Mouse (Mus musculus) adrenal gland (tissue): ENCODE data around the gene Tmem163.

Source experiments
- intact Hi-C: fragments of 180-260 bp; cut with DNase I; formaldehyde crosslinking; loops from one replicate; pipeline ENCODE4 v1.15.1; 2025

Tmem163 gene

GRCm38 (mm10) chr1:127661118-127662012 lies 18.0 kb downstream of the Tmem163 start:
- intact Hi-C loops, result no loop called here

DNA sequence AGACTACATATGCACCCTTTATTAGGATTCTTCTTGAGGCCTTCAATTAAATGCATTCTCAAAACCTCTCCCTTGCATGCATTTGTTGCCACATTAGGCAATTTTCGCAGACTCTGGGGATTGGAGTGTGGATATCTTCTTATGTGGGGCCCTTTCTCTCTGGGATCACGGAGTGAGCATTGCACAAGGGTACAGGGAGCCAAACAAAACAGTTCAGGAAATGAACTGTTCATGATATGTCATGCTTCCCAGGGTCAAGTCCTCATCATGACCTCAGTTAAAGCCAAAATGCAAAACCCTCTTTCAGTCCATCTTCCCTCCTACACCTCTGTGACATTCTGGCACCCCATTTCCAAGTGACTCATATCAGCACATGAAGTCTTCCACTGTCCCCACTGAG lies 27.8 kb downstream of the Tmem163 start:
- intact Hi-C loops, result no loop called here

- intact Hi-C loops, result no loop called here
These were observed 36.2 kb downstream of the Tmem163 start for GRCm38 (mm10) chr1:127642976-127643769.

DNA sequence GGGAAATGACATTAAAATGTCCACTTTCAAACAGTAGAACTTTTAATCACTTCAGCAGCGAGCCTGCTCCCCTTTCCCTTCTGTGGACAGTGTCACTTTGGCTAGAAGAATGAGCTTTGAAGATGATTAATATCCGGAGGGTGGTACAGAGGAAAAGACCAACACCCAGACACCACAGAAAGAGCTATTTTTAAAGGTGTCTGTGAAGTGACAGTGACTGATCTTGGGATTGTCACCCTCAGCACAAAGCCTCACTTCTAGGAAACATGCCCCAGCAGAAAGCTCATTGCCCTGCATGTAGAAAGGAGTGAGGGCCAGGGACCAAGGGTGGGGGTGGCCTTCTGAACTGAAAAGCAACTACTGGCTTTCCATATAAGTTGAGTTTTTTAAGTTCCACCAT lies 41.4 kb downstream of the Tmem163 start:
- intact Hi-C loops, result no loop called here

GRCm38 (mm10) chr1:127627151-127627550 lies 52.2 kb downstream of the Tmem163 start:
- intact Hi-C loops, result no loop called here

DNA sequence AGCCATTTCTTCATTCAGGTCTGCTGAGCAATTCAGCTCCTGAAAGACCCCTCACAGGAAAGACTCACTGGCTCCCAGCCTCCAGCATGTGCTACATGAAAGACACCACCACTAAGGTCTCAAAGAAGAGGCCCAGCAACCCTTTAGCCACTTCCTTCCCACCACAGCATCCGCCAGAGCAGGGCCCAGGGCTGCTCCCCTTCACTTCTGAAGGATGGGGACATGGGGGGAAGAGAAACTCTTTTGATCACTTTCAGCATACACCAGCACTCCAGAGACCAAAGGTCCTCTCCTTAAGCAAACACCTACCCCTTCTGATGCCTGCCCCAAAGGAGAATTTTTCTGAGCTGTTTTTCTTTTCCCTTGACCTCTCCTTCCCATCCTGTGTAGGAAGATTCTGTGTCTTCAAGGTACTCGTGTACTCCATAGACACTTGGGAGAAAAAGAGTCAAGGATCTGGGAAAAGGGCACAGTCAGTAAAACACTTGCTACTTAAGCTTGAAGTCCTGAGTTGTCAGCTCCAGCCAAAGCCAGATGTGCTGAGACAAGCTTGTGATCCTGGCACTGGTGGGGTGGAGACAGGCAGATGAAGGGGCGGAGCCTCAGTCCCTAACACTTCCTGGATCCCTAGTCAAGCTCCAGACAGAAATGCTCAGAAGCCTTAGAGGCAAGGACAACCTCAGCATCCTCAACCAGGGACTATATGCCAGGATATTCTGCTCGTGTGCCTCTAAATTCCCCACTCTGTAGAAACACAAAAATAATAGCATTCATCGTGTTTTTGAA lies 53.6 kb downstream of the Tmem163 start:
- intact Hi-C loops, result no loop called here

DNA sequence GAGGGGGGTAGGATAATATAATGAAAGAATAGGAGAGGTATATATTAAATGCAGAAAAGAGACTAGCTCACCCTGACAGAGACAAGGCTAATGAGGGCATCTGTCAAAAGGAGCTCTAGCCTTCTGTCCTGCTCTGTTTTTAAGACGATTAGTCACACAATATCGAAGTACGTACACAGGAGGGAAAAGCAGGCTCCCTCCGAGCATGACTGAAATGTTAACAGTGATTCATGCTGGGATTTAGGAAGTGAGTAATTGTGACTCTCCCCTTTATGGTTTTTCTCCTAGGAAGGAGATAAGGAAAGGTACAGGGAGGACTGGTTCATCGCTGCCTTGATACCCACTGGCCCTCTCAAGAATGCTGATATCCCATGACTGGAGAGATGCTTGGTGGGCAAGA lies 57.0 kb downstream of the Tmem163 start:
- intact Hi-C loops, result no loop called here

- intact Hi-C loops, result no loop called here
These were observed 60.3 kb downstream of the Tmem163 start for GRCm38 (mm10) chr1:127619036-127619435.

- intact Hi-C loops, result no loop called here
These were observed 69.0 kb downstream of the Tmem163 start for GRCm38 (mm10) chr1:127610378-127610777.

DNA sequence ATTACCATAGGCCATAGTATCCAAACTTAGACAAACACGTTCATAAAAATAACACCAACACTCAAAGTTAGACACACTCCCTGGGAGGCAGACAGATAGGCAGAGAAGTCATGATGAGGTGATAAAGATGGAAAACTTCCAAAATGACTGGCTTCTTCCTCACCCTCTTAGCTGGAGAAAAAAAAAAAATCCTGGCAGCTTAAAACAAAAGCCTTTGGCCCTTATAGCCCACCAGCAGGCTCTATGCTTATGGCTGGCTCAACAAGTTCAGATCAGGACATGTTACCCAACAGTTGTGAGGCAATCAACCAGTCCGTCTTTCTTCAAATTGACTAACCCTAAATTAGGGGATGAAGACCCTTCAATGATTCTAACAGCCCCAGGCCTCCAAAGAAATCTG lies 69.5 kb downstream of the Tmem163 start:
- intact Hi-C loops, result no loop called here

DNA sequence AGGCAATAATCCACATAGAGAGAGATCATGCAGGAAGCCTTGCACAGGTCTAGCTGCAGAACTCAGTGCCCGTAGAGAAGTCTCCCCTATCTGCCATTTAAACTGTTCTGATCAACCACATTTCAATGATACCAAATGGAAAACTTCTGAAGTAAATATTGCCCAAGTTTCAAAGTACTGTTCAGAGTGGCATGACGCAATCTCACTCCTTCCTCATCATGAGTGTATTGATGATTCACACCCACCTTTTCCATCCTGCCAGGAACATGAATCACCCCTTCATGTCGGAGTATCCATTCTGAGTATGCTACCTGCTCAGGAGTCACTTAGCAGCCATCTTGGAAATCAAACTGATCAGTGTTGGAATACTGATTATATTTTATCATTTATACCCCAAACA lies 71.0 kb downstream of the Tmem163 start:
- intact Hi-C loops, result no loop called here

GRCm38 (mm10) chr1:127603697-127604631 lies 75.4 kb downstream of the Tmem163 start:
- intact Hi-C loops, result no loop called here

- intact Hi-C loops, result no loop called here
These were observed 83.2 kb downstream of the Tmem163 start for GRCm38 (mm10) chr1:127596143-127596542.

DNA sequence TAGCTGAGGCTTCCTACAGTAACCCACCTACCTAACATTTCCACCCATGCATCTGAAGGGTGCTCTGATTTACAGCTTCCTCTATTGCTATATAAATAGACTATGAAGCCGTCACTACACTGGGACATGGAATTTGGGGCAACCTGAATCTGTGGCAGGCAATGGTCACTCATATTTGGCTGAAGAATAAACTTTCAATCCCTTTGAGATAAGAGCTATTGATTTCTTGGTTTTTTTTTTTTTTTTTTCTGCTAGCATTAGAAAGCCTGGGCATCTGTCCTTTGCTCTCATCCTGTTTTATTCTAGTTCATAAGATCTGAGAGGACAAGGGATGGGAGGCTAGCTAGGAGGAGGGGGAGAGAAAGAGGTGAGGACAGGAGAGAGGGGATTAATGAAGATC lies 83.6 kb downstream of the Tmem163 start:
- intact Hi-C loops, result no loop called here

DNA sequence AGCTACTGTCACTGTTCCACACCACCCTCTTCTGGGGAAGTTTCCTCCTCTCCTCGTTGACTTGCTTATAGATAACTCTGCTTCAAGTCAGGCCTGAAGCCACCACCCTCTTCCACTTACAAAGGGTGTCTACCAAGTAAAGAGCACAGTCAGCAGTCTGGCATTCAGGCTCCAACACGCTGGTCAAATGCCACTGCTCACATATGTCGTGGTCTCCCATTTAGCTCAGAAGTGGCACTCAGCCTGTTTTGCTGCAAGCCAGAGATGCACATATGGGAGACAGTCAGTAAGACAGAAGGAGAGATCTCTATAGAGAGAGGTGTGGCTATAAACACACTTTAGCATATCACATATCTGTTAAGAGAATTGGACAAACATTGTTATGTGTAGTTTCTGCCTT lies 89.8 kb downstream of the Tmem163 start:
- intact Hi-C loops, result no loop called here

GRCm38 (mm10) chr1:127587071-127587470 lies 92.3 kb downstream of the Tmem163 start:
- intact Hi-C loops, result no loop called here

GRCm38 (mm10) chr1:127586156-127586555 lies 93.2 kb downstream of the Tmem163 start:
- intact Hi-C loops, result no loop called here

- intact Hi-C loops, result no loop called here
These were observed 101.4 kb downstream of the Tmem163 start for GRCm38 (mm10) chr1:127577981-127578380.

DNA sequence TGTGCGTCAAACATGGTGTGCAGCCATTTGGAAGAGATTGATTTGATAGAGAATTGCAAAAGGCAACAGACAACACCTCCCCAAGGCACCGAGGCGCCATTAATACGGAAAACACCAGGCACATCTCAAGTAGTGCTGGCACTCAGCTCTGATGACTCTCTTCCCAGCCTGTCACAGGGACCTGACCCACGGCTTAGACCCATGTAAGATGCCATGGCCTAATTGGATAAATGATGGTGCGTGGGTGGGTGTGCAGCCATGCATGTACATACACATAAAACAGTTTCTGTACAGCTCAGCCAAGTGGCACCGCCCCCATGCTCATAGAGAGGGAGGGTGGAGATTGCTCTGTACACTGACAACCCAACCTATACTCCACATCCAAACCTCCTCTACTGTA lies 102.3 kb downstream of the Tmem163 start:
- intact Hi-C loops, result no loop called here

- intact Hi-C loops, result no loop called here
These were observed 102.8 kb downstream of the Tmem163 start for GRCm38 (mm10) chr1:127576563-127576962.

GRCm38 (mm10) chr1:127576143-127576542 lies 103.2 kb downstream of the Tmem163 start:
- intact Hi-C loops, result no loop called here
